Mouse (Mus musculus) testis, postnatal 10 days (tissue): ENCODE data around the gene Gtf2h3.
"Not testable (repeated sequence)": the region's sequence is repeated elsewhere in the genome, so short reads cannot be mapped to it uniquely, and the experiment has no call there.

Source experiments
- DNase-seq: peaks from one replicate; pipeline ENCODE4 v3.0.0; 2021; ENCODE audit warnings: low spot score

Gtf2h3 gene

GRCm38 (mm10) chr5:124578633-124579317 lies at the start of gene Gtf2h3, which contains the start of gene Eif2b1:
Gtf2h3 (plus strand) TSS chr5:124579140.
Eif2b1 (minus strand) TSS chr5:124579131.
- peak; percentile 97 for DNase-seq

- no peak for DNase-seq
Observed at GRCm38 (mm10) chr5:124529191-124529651, 49.7 kb upstream of the Gtf2h3 start.

GRCm38 (mm10) chr5:124529697-124530096 lies 49.2 kb upstream of the Gtf2h3 start:
- no peak for DNase-seq

- DNase-seq: peak; percentile 88
Observed at GRCm38 (mm10) chr5:124530655-124531582, 48.0 kb upstream of the Gtf2h3 start, which contains the start of gene Rilpl1. Rilpl1 (minus strand) TSS chr5:124531391.

GRCm38 (mm10) chr5:124531583-124531930 lies 47.4 kb upstream of the Gtf2h3 start:
- no peak for DNase-seq

- DNase-seq: no peak
Observed at GRCm38 (mm10) chr5:124532451-124532850, 46.5 kb upstream of the Gtf2h3 start.

- no peak for DNase-seq
Observed at GRCm38 (mm10) chr5:124535016-124535415, 43.9 kb upstream of the Gtf2h3 start.

- DNase-seq: peak; percentile 66
Observed at GRCm38 (mm10) chr5:124536776-124537175, 42.2 kb upstream of the Gtf2h3 start.

- DNase-seq: no peak
Observed at GRCm38 (mm10) chr5:124538813-124539792, 39.8 kb upstream of the Gtf2h3 start.

GRCm38 (mm10) chr5:124539905-124540304 lies 39.0 kb upstream of the Gtf2h3 start:
- DNase-seq: no peak

GRCm38 (mm10) chr5:124540383-124540786 lies 38.6 kb upstream of the Gtf2h3 start, which contains the start of gene Tmed2:
Tmed2 (plus strand) TSS chr5:124540695.
- DNase-seq: peak; percentile 94

- peak; percentile 88 for DNase-seq
Observed at GRCm38 (mm10) chr5:124540905-124541601, 37.9 kb upstream of the Gtf2h3 start.

GRCm38 (mm10) chr5:124541602-124541973 lies 37.4 kb upstream of the Gtf2h3 start:
- no peak for DNase-seq

GRCm38 (mm10) chr5:124550737-124551136 lies 28.2 kb upstream of the Gtf2h3 start:
- not testable (repeated sequence) for DNase-seq

GRCm38 (mm10) chr5:124551349-124552093 lies 27.4 kb upstream of the Gtf2h3 start:
- DNase-seq: peak; percentile 11

GRCm38 (mm10) chr5:124552094-124552472 lies 26.9 kb upstream of the Gtf2h3 start:
- peak; percentile 27 for DNase-seq

GRCm38 (mm10) chr5:124552558-124553307 lies 26.2 kb upstream of the Gtf2h3 start, which contains the start of gene Ddx55:
Ddx55 (plus strand) TSS chr5:124552864.
- peak; percentile 89 for DNase-seq

- DNase-seq: no peak
Observed at GRCm38 (mm10) chr5:124553607-124554006, 25.3 kb upstream of the Gtf2h3 start.

- no peak for DNase-seq
Observed at GRCm38 (mm10) chr5:124555145-124555544, 23.8 kb upstream of the Gtf2h3 start.
